Mouse (Mus musculus): Measurements from ENCODE around the gene Fdps. TPM values are rescaled to one million over a fixed set of nuclear protein-coding genes. Genes with fewer than 3 reads are reported as not detected.

Gene Fdps
- polyA plus RNA-seq, 1 experiment from 2014 or later: 180 TPM

Other genes with a start within 250 kb of the Fdps start
- 37.8 and 39.4 TPM in 2 replicates for gene Msto1, start 188.0 kb downstream of the Fdps start, polyA plus RNA-seq (2015; fragmentation: Nextera tagmentation; extraction: Ambion mirVana)
- 11.8 and 17.2 TPM in 2 replicates for gene Ash1l, start 151.3 kb downstream of the Fdps start, polyA plus RNA-seq (2015; fragmentation: Nextera tagmentation; extraction: Ambion mirVana)
- 242 and 244 TPM in 2 replicates for gene Dap3, start 150.8 kb downstream of the Fdps start, polyA plus RNA-seq (2015; fragmentation: Nextera tagmentation; extraction: Ambion mirVana)
- gene Rusc1, start 8.6 kb downstream of the Fdps start, polyA plus RNA-seq (2015; fragmentation: Nextera tagmentation; extraction: Ambion mirVana): 12.1 and 13.4 TPM in 2 replicates
- gene Gm43738, start 860 bp downstream of the Fdps start, polyA plus RNA-seq (2015; fragmentation: Nextera tagmentation; extraction: Ambion mirVana): not detected in 2 replicates
- gene Pklr, start 34.2 kb upstream of the Fdps start, polyA plus RNA-seq (2015; fragmentation: Nextera tagmentation; extraction: Ambion mirVana): not detected in 2 replicates
- gene Hcn3, start 58.2 kb upstream of the Fdps start, polyA plus RNA-seq (2015; fragmentation: Nextera tagmentation; extraction: Ambion mirVana): 1.4 and 1.9 TPM in 2 replicates
- gene Clk2, start 62.8 kb upstream of the Fdps start, polyA plus RNA-seq (2015; fragmentation: Nextera tagmentation; extraction: Ambion mirVana): 18.1 and 22.3 TPM in 2 replicates
- gene Scamp3, start 75.5 kb upstream of the Fdps start, polyA plus RNA-seq (2015; fragmentation: Nextera tagmentation; extraction: Ambion mirVana): 130 and 131 TPM in 2 replicates
- gene Fam189b, start 81.2 kb upstream of the Fdps start, polyA plus RNA-seq (2015; fragmentation: Nextera tagmentation; extraction: Ambion mirVana): 71.2 and 80.1 TPM in 2 replicates
- gene Gba, start 101.0 kb upstream of the Fdps start, polyA plus RNA-seq (2015; fragmentation: Nextera tagmentation; extraction: Ambion mirVana): 51.3 and 51.8 TPM in 2 replicates
- gene Thbs3, start 113.2 kb upstream of the Fdps start, polyA plus RNA-seq (2015; fragmentation: Nextera tagmentation; extraction: Ambion mirVana): 4.9 and 6.2 TPM in 2 replicates
- gene Mtx1, start 125.1 kb upstream of the Fdps start, polyA plus RNA-seq (2015; fragmentation: Nextera tagmentation; extraction: Ambion mirVana): 206 and 223 TPM in 2 replicates
- gene Muc1, start 127.1 kb upstream of the Fdps start, polyA plus RNA-seq (2015; fragmentation: Nextera tagmentation; extraction: Ambion mirVana): 1.4 and 2.4 TPM in 2 replicates
- 304 and 318 TPM in 2 replicates for gene Krtcap2, start 144.0 kb upstream of the Fdps start, polyA plus RNA-seq (2015; fragmentation: Nextera tagmentation; extraction: Ambion mirVana)
- gene Trim46, start 144.3 kb upstream of the Fdps start, polyA plus RNA-seq (2015; fragmentation: Nextera tagmentation; extraction: Ambion mirVana): 0.98 and 1.6 TPM in 2 replicates
- 163 and 167 TPM in 2 replicates for gene Dpm3, start 157.4 kb upstream of the Fdps start, polyA plus RNA-seq (2015; fragmentation: Nextera tagmentation; extraction: Ambion mirVana)
- gene Slc50a1, start 168.6 kb upstream of the Fdps start, polyA plus RNA-seq (2015; fragmentation: Nextera tagmentation; extraction: Ambion mirVana): 84.7 and 87.2 TPM in 2 replicates
- gene Efna1, start 179.2 kb upstream of the Fdps start, polyA plus RNA-seq (2015; fragmentation: Nextera tagmentation; extraction: Ambion mirVana): 12.4 and 13.2 TPM in 2 replicates
- 0.82 and 1.0 TPM in 2 replicates for gene Efna3, start 221.0 kb upstream of the Fdps start, polyA plus RNA-seq (2015; fragmentation: Nextera tagmentation; extraction: Ambion mirVana)
- 5.3 and 6.0 TPM in 2 replicates for gene Efna4, start 236.1 kb upstream of the Fdps start, polyA plus RNA-seq (2015; fragmentation: Nextera tagmentation; extraction: Ambion mirVana)
- 17.4 and 18.1 TPM in 2 replicates for gene Adam15, start 248.0 kb upstream of the Fdps start, polyA plus RNA-seq (2015; fragmentation: Nextera tagmentation; extraction: Ambion mirVana)

Measured in thymus, postnatal 0 days (tissue).